Mouse (Mus musculus): ENCODE results near the gene Fam219b. TPM values are rescaled to one million over a fixed set of nuclear protein-coding genes. Genes with fewer than 3 reads are reported as not detected.

The Fam219b gene
- polyA plus RNA-seq, 1 experiment, result 14.4 TPM

- peak overlapping the region; percentile 87 for H3K4me2 ChIP-seq (ENCODE audit: low read depth)
- H3K79me2 ChIP-seq (ENCODE audit: control insufficient read depth, insufficient read depth), result peaks cover 63% of the 10 kb centered on the region
- no peaks in the 10 kb centered on the region for H3K36me3 ChIP-seq (ENCODE audit: control insufficient read depth, insufficient read depth)
- no peaks in the 10 kb centered on the region for H3K27me3 ChIP-seq (ENCODE audit: control insufficient read depth, insufficient read depth, insufficient read length)
- H3K4me3 ChIP-seq, result peak overlapping the region; percentile 79
- H3ac ChIP-seq (ENCODE audit: control insufficient read depth, insufficient read length), result no peak overlapping the region
- TF ChIP-seq REST (IDR thresholded peaks at IDR 0.05; ENCODE audit: insufficient read depth, insufficient read length) (no peak), MYOD1 (IDR thresholded peaks at IDR 0.05; ENCODE audit: control insufficient read depth in 1 of 3, insufficient read length in 2 of 3, low read depth in 2 of 3) (no peak), MYOG (IDR thresholded peaks at IDR 0.05; ENCODE audit: control insufficient read depth in 1 of 3, insufficient read depth in 1 of 3, insufficient read length in 2 of 3, low read depth in 2 of 3) (no peak), E2F4 (IDR thresholded peaks at IDR 0.05; ENCODE audit: insufficient read depth) (no peak), MAX (IDR thresholded peaks at IDR 0.05; ENCODE audit: low read depth) (no peak)
Observed at GRCm38 (mm10) chr9:57522861-57523246, 14.5 kb upstream of the Fam219b start.

GRCm38 (mm10) chr9:57523754-57524153 is 13.6 kb upstream of the Fam219b start:
- no peak overlapping the region for H3ac ChIP-seq (ENCODE audit: control insufficient read depth, insufficient read length)
- TF ChIP-seq USF1 (IDR thresholded peaks at IDR 0.05; ENCODE audit: low read depth), result no peak
- peaks cover 3% of the 10 kb centered on the region for H3K36me3 ChIP-seq (ENCODE audit: control insufficient read depth, insufficient read depth)
- H3K4me3 ChIP-seq, result no peak overlapping the region
- H3K4me2 ChIP-seq (ENCODE audit: low read depth), result peak overlapping the region; percentile 87
- peaks cover 72% of the 10 kb centered on the region for H3K79me2 ChIP-seq (ENCODE audit: control insufficient read depth, insufficient read depth)
- H3K27me3 ChIP-seq (ENCODE audit: control insufficient read depth, insufficient read depth, insufficient read length), result no peaks in the 10 kb centered on the region

GRCm38 (mm10) chr9:57524439-57524838 is 12.9 kb upstream of the Fam219b start:
- TF ChIP-seq MYOG (IDR thresholded peaks at IDR 0.05; ENCODE audit: control insufficient read depth in 1 of 3, insufficient read depth in 1 of 3, insufficient read length in 2 of 3, low read depth in 2 of 3) (no peak), POLR2AphosphoS2 (IDR thresholded peaks at IDR 0.05; ENCODE audit: insufficient read length, low read depth) (no peak)
- peak overlapping the region; percentile 37 for H3K4me2 ChIP-seq (ENCODE audit: low read depth)
- peaks cover 10% of the 10 kb centered on the region for H3K36me3 ChIP-seq (ENCODE audit: control insufficient read depth, insufficient read depth)
- H3K4me3 ChIP-seq, result no peak overlapping the region
- no peaks in the 10 kb centered on the region for H3K27me3 ChIP-seq (ENCODE audit: control insufficient read depth, insufficient read depth, insufficient read length)
- no peak overlapping the region for H3ac ChIP-seq (ENCODE audit: control insufficient read depth, insufficient read length)
- H3K79me2 ChIP-seq (ENCODE audit: control insufficient read depth, insufficient read depth), result peaks cover 79% of the 10 kb centered on the region

GRCm38 (mm10) chr9:57525516-57525915 is 11.8 kb upstream of the Fam219b start:
- Histone ChIP-seq H3K27me3 (ENCODE audit: control insufficient read depth, insufficient read depth, insufficient read length) (no peaks in the 10 kb centered on the region), H3K4me3 (no peak overlapping the region), H3ac (ENCODE audit: control insufficient read depth, insufficient read length) (no peak overlapping the region), H3K36me3 (ENCODE audit: control insufficient read depth, insufficient read depth) (peaks cover 19% of the 10 kb centered on the region), H3K79me2 (ENCODE audit: control insufficient read depth, insufficient read depth) (peaks cover 88% of the 10 kb centered on the region), H3K4me2 (ENCODE audit: low read depth) (no peak overlapping the region)
- TF ChIP-seq SRF (IDR thresholded peaks at IDR 0.05; ENCODE audit: control insufficient read depth, insufficient read length, low read depth) (no peak), E2F4 (IDR thresholded peaks at IDR 0.05; ENCODE audit: insufficient read depth) (no peak), REST (IDR thresholded peaks at IDR 0.05; ENCODE audit: insufficient read depth, insufficient read length) (no peak), POLR2AphosphoS2 (IDR thresholded peaks at IDR 0.05; ENCODE audit: insufficient read length, low read depth) (no peak), MAX (IDR thresholded peaks at IDR 0.05; ENCODE audit: low read depth) (no peak), TCF3 (IDR thresholded peaks at IDR 0.05; ENCODE audit: insufficient read length, low read depth) (no peak), MYOD1 (IDR thresholded peaks at IDR 0.05; ENCODE audit: control insufficient read depth in 1 of 3, insufficient read length in 2 of 3, low read depth in 2 of 3) (no peak), POLR2A (IDR thresholded peaks at IDR 0.05; ENCODE audit: insufficient read length, low read depth) (no peak), CEBPB (IDR thresholded peaks at IDR 0.05; ENCODE audit: insufficient read depth, poor library complexity, severe bottlenecking) (no peak), TCF12 (IDR thresholded peaks at IDR 0.05; ENCODE audit: insufficient read depth, poor library complexity, severe bottlenecking) (no peak), USF1 (IDR thresholded peaks at IDR 0.05; ENCODE audit: low read depth) (no peak), MYOG (IDR thresholded peaks at IDR 0.05; ENCODE audit: control insufficient read depth in 1 of 3, insufficient read depth in 1 of 3, insufficient read length in 2 of 3, low read depth in 2 of 3) (no peak)

GRCm38 (mm10) chr9:57526435-57526834 is 10.9 kb upstream of the Fam219b start:
- H3K36me3 ChIP-seq (ENCODE audit: control insufficient read depth, insufficient read depth), result peaks cover 26% of the 10 kb centered on the region
- no peak for TF ChIP-seq MAX (IDR thresholded peaks at IDR 0.05; ENCODE audit: low read depth)
- H3K4me3 ChIP-seq, result no peak overlapping the region
- peaks cover 88% of the 10 kb centered on the region for H3K79me2 ChIP-seq (ENCODE audit: control insufficient read depth, insufficient read depth)
- no peaks in the 10 kb centered on the region for H3K27me3 ChIP-seq (ENCODE audit: control insufficient read depth, insufficient read depth, insufficient read length)
- H3ac ChIP-seq (ENCODE audit: control insufficient read depth, insufficient read length), result no peak overlapping the region
- H3K4me2 ChIP-seq (ENCODE audit: low read depth), result no peak overlapping the region

- Histone ChIP-seq H3K79me2 (ENCODE audit: control insufficient read depth, insufficient read depth) (peaks cover 34% of the 10 kb centered on the region), H3K4me3 (no peak overlapping the region), H3K27me3 (ENCODE audit: control insufficient read depth, insufficient read depth, insufficient read length) (no peaks in the 10 kb centered on the region), H3K4me2 (ENCODE audit: low read depth) (no peak overlapping the region), H3ac (ENCODE audit: control insufficient read depth, insufficient read length) (no peak overlapping the region), H3K36me3 (ENCODE audit: control insufficient read depth, insufficient read depth) (peaks cover 44% of the 10 kb centered on the region)
- TF ChIP-seq MYOD1 (IDR thresholded peaks at IDR 0.05; ENCODE audit: control insufficient read depth in 1 of 3, insufficient read length in 2 of 3, low read depth in 2 of 3) (no peak), CEBPB (IDR thresholded peaks at IDR 0.05; ENCODE audit: insufficient read depth, poor library complexity, severe bottlenecking) (no peak), E2F4 (IDR thresholded peaks at IDR 0.05; ENCODE audit: insufficient read depth) (no peak), TCF3 (IDR thresholded peaks at IDR 0.05; ENCODE audit: insufficient read length, low read depth) (no peak), MAX (IDR thresholded peaks at IDR 0.05; ENCODE audit: low read depth) (no peak), SRF (IDR thresholded peaks at IDR 0.05; ENCODE audit: control insufficient read depth, insufficient read length, low read depth) (no peak), POLR2A (IDR thresholded peaks at IDR 0.05; ENCODE audit: insufficient read length, low read depth) (no peak), TCF12 (IDR thresholded peaks at IDR 0.05; ENCODE audit: insufficient read depth, poor library complexity, severe bottlenecking) (no peak), POLR2AphosphoS2 (IDR thresholded peaks at IDR 0.05; ENCODE audit: insufficient read length, low read depth) (no peak)
Observed at GRCm38 (mm10) chr9:57531946-57532345, 5.4 kb upstream of the Fam219b start.
